Mouse (Mus musculus) heart, adult 18-20 months (tissue): Measurements from ENCODE around the gene Akr1c14. TPM values are rescaled to one million over a fixed set of nuclear protein-coding genes. Genes with fewer than 3 reads are reported as not detected.
"Not testable (repeated sequence)": the region's sequence is repeated elsewhere in the genome, so short reads cannot be mapped to it uniquely, and the experiment has no call there.

Source experiments
- DNase-seq, 2 experiments: peaks; one replicate each; pipeline ENCODE4 v3.0.0; 2021 to 2022; ENCODE audit warnings: mixed read lengths in 1 of 2
- total RNA-seq, 2 experiments: library from RNA; stranded (reverse); gene quantifications; 2 replicates each; pipeline ENCODE4 v1.2.3; 2021

The Akr1c14 gene
- total RNA-seq, 2 experiments from 2014 or later = 6.8 to 8.6 TPM

DNA sequence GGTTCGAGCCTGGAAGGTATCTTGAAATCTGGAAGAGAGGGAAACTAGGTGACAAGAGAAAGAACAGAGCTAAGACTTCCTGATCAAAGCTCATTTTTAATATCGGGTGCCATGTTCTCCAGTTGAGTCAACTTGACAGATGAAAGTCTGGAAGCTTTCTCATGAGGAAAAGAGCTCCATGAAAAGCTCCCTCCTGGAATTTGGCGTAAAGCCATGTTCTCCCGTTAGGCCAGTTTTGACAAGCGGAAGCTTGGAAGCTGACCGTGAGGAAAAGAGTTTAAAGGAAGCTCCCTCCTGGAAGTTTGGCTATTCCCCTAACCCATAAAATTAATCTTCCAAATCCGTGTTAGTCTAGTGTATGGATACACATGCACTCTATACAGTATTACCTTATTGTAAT lies 74.3 kb downstream of the Akr1c14 start:
- peak; percentile 11 to 18 for DNase-seq

DNA sequence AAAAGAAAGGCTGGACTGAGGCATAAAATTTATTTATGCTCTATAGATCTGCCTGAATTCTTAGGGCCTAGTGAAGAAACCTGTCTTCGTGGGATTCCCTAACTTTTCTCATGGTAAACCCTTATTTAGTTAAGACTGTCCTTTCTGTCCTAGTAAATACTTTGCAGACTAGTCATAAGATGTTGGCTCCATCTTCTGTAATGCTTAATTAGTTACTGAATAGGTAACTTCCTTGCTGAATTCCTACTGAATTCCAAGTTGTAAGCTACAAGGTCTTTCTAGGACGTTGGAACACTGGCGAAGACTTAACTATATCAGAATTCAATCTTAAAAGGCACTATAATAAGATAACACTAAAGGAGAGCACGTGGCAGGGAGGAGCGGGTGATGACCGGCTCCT lies 75.7 kb downstream of the Akr1c14 start:
- not testable (repeated sequence) for DNase-seq

DNA sequence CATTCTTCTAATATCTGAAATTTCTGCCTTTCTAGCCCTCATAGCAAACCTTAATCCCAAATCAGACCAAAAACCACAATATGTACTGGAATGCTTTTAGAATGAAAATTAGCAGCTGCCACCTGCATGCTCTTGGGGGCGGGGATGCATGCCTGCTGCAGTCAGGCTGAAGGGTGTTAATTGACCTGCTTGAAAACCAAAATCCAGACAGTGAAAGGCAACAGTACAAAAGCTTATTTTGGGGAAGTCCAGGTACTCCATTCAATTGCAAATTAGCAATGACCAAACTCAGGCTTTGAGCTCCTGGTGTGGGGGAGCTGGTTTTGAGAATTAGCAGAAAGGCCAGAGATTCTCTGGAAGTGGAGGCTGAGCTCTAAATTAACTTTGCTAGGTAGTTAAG lies 77.0 kb downstream of the Akr1c14 start:
- DNase-seq = not testable (repeated sequence)

DNA sequence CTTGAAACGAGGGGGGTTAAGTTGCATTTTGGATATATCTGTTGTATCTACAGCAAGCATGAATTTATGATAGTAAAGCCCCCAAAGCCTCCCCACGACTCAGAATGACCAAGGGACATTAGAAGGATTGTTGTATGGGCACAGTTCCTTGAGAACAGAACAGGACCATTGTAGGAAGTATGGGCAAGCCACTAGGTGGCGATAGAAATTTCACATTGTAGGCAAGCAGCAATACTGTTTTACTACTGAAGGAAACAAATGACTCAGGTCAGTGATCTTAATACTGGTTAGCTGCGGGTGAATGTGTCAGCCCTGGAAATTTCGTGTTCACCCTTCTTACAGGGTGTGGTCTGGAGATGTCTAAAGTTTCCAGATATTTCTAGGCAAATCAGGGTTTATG lies 80.3 kb downstream of the Akr1c14 start:
- DNase-seq = peak; percentile 13 to 53

DNA sequence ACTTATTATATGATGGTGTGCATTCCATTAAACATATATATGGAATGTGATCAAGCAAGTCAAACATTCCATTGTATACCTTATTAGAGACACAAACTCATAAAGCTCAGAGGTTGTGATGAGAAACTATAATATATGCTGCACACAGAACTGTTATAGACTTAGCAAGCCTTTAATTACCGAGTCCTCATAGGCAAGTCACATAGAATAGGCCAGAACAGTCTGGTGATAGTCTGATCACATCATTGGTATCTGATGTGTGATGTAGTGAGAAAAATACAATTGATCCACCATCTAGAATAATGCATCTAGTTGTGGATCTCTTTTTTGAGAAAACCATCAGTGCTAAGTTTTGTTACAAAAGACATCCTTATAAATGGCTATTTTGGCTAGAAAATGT lies 82.5 kb downstream of the Akr1c14 start:
- DNase-seq = no peak

DNA sequence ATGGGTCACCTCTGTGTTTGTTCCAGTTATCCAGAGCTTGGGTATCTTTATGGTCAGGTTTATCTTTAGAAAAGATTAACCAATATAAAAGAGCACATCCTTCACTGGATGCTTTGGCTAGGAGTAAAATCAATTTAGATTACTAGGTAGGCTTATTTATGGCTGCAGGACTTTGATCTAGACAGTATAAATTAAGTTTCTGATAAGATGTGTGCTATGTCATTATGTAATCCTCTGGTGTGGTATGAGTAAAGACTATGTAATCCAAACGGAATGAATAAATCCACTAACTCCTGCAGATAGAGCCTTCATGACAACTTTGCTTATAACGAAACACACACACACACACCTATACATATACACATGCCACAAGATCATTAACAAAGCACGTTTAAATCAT lies 82.9 kb downstream of the Akr1c14 start:
- DNase-seq = no peak

DNA sequence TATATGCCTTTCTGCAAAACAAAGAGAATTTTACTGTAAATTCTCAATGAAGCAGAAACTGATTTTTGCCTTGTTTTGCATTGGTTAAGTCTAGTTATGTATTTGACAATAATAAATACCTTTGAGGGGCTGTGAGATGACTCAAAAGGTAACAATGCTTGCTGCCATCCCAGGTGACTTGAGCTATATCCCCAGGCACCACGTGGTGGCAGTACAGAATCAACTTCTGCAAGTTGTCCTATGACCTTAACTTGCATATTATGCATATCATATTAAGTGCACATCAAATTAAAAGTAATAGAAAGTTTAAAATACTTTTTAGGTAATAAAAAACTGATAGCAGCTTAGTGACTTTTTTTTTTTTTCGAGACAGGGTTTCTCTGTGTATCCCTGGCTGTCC lies 84.3 kb downstream of the Akr1c14 start:
- DNase-seq = peak in 1 of 2 experiments; percentile 20

Other genes starting within 250 kb of the Akr1c14 start
- gene Calml3, start 244.7 kb upstream of the Akr1c14 start, total RNA-seq = not detected
- not detected for gene Calm4, start 211.3 kb upstream of the Akr1c14 start, total RNA-seq
- gene Calm5, start 194.8 kb upstream of the Akr1c14 start, total RNA-seq = not detected
- 10 to 100 TPM; 17.5 to 26.0 TPM for gene Net1, start 130.8 kb upstream of the Akr1c14 start, total RNA-seq
- not detected for gene Tubal3, start 130.7 kb upstream of the Akr1c14 start, total RNA-seq
- not detected for gene Ucn3, start 103.7 kb upstream of the Akr1c14 start, total RNA-seq
- gene Akr1c18, start 101.6 kb downstream of the Akr1c14 start, total RNA-seq = under 1 TPM in 1 of 2 experiments, not detected in 1; 0.51 TPM
- 1 to 10 TPM; 1.2 to 1.3 TPM for gene Akr1c13, start 142.1 kb downstream of the Akr1c14 start, total RNA-seq
- gene Akr1c19, start 179.7 kb downstream of the Akr1c14 start, total RNA-seq = 1 to 10 TPM; 2.0 to 2.1 TPM
- gene Akr1c12, start 230.4 kb downstream of the Akr1c14 start, total RNA-seq = not detected